Mouse (Mus musculus) kidney, adult 2 months (tissue): ENCODE measurements around the gene Klk9.

Source experiments
- CTCF ChIP-seq: fragments of 200-500 bp; conservative IDR thresholded peaks from 2 replicates; pipeline ENCODE4 v1.5.1; 2011; ENCODE audit warnings: low read depth, mild to moderate bottlenecking, control low read depth, low read length, moderate library complexity, mixed read lengths; ENCODE audit not compliant: insufficient read depth, insufficient read length
- POLR2A ChIP-seq: fragments of 200-500 bp; IDR thresholded peaks from one replicate; pipeline ENCODE4 v1.6.1; 2011; ENCODE audit warnings: low read depth, low read length, control low read depth

DNA sequence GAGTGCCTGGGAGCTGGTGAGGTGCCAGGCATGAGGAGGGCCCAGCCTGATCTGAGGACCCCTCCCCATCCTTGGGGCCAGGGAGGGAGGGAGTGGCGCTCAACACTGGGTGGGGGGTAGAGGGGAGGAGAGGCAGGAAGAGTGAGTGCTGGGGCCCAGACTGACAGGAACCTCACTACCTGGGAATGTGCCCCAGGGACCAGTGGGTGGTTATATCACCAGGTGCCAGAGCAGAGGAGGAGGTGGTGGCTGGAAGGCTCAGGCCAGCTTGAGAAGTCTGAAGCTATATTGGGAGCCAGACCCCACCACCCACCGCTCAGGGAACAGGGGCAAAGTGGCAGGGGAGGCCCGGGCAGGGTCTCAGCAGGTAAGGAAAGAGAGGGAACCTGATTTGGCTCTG lies 50.0 kb downstream of the Klk9 start, which contains the start of gene Klk5:
- TF ChIP-seq POLR2A: no peak
- no peak for TF ChIP-seq CTCF
